Mouse (Mus musculus) megakaryocyte progenitor cell, adult 5-6 weeks (primary cell): ENCODE results near the gene Sh2b1. TPM values are rescaled to one million over a fixed set of nuclear protein-coding genes. Genes with fewer than 3 reads are reported as not detected.
"Not testable (repeated sequence)": the region's sequence is repeated elsewhere in the genome, so short reads cannot be mapped to it uniquely, and the experiment has no call there.

Experiments
- ATAC-seq: replicated peaks from 2 replicates; pipeline ENCODE4 v1.8.0; 2016; ENCODE audit warnings: mild to moderate bottlenecking, moderate TSS enrichment, inconsistent platforms; ENCODE audit not compliant: poor library complexity
- total RNA-seq, 2 experiments: library from RNA; stranded (forward) in 1 of 2; stranded (reverse) in 1 of 2; fragments of 157-497, 149-512 nt in 1 of 2; fragments of 200-1000 nt in 1 of 2; gene quantifications; 2 replicates each; pipeline versions ENCODE4 v1.2.3 to v1.2.4; 2015 to 2017

The Sh2b1 gene
- 33.4 and 36.3 TPM in 2 replicates for total RNA-seq (2015)
- total RNA-seq (2017), result 19.3 and 20.1 TPM in 2 replicates

GRCm38 (mm10) chr7:126474993-126475581 is at the start of gene Sh2b1:
Gene Sh2b1, minus strand, starts transcription at chr7:126475424.
- ATAC-seq, result peak; percentile 71

DNA sequence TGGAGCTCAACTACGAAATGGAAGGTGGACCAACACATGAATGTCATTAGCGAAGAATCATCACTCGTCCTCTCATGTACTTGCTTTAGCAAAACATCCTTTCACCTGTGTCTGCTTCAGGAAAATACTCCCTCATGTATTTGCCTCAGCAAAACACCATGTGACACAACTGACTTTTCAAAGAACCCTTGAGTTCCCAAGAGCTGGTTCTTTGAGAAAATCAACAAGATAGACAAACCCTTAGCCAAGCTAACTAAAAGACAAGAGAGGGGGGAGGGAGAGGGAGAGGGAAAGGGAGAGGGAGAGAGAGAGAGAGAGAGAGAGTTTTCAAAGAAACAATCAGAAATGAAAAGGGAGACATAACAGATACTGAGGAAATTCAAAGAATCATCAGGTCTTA is 48.1 kb upstream of the Sh2b1 start:
- ATAC-seq, result no peak

- peak; percentile 76 for ATAC-seq
Observed at GRCm38 (mm10) chr7:126519513-126519912, 44.3 kb upstream of the Sh2b1 start.

DNA sequence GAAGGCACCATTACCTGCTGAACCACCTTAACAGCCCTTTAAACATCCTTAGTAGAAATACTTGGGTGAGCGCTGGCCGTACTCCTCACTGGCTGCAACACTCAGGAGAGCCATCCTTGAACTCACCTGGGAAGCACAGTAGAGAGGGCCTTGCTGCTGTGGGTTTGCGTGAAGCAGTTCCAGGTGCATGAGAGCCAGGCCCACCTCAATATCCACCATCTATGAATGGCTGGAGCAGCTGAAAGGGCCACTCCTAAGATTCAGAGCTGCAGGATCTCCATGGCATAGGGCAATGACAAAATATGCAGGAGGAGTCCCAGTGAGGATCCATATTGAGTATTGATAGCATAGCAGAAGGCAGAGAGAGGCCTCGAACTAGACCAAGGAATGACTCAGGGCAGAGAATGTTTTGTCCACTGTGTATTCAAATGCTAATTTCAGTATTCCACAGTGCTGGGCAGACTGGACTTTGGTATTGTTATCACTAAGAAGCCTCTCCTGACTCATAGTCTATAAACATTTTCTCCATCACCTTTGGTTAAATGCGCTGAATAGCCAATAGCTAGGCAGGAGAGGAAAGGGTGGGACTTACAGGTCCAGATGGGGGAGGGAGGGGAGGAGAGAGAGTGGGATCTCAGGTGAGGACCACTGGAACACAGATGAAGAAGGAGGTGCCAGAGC is 43.2 kb upstream of the Sh2b1 start:
- ATAC-seq, result no peak

DNA sequence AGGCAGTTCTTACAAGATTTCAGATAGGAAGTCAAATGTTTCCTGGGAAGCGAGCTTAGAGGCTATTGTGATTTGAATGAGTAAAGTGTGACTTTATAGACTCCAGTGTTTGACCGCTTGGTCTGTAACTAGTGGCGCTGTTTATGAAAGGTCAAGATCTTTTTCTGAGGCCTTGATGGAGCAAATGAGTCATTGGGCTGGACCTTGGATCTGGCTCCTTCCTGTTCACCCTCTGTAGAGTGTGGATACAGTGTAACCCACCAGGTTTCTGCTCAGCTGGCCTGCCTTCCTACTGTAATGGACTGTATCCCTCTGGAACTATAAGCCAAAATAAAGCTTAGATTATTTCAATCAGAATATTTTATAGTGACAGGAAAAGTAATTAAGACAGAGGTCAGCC is 36.1 kb upstream of the Sh2b1 start:
- no peak for ATAC-seq

GRCm38 (mm10) chr7:126507126-126507778 is 32.0 kb upstream of the Sh2b1 start:
- ATAC-seq, result no peak

- no peak for ATAC-seq
Observed at GRCm38 (mm10) chr7:126504913-126505312, 29.7 kb upstream of the Sh2b1 start.

GRCm38 (mm10) chr7:126503273-126503878 is 28.2 kb upstream of the Sh2b1 start, which contains the start of gene Atxn2l:
Gene Atxn2l, minus strand, starts transcription at chr7:126503437.
- ATAC-seq, result peak; percentile 77

GRCm38 (mm10) chr7:126502751-126503150 is 27.5 kb upstream of the Sh2b1 start:
- ATAC-seq, result no peak

- peak; percentile 73 for ATAC-seq
Observed at GRCm38 (mm10) chr7:126502023-126502741, 27.0 kb upstream of the Sh2b1 start.

GRCm38 (mm10) chr7:126501684-126502022 is 26.4 kb upstream of the Sh2b1 start:
- no peak for ATAC-seq

GRCm38 (mm10) chr7:126499416-126499815 is 24.2 kb upstream of the Sh2b1 start:
- ATAC-seq, result no peak

DNA sequence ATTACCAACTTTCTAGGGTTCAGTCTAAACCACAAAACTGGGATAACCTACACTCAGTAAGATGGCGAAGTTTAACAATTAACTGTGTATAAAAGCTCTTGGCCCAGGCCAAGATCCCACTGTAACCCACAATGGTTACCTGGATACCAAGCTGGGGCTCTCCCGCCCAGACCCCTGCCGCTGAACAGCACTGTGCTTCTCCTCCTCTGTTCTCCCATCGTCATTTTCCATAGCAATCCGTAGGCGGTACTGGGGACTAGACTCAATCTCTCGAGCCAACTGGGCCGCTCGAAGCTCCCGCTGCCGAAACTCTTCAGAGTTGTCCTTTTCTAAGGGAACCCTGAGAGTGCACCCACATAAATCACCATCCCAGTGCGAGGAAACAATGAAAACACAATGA is 22.7 kb upstream of the Sh2b1 start:
- no peak for ATAC-seq

- no peak for ATAC-seq
Observed at GRCm38 (mm10) chr7:126496475-126496874, 21.3 kb upstream of the Sh2b1 start.

DNA sequence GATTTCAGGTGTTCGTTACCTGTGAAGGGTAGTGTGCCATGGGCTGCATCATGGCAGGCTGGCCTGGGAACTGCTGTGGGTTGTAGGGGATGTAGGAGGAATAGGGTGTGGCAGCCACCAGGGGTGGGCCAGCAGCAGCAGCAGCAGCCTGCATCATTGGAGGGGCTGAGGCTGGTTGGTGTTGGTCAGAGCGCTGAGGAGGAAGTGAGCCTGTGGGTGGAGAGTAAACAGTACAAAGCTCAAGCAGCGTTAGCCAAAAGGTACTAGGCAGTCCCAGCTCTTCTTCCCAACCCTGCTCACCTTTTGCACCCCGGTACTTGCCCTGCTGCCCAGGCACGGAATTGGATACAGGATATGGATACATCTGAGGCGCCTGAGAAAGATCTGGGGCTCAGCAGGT is 18.9 kb upstream of the Sh2b1 start:
- ATAC-seq, result no peak; the same call in 1 of the 2 replicates

GRCm38 (mm10) chr7:126491973-126492372 is 16.7 kb upstream of the Sh2b1 start:
- ATAC-seq, result no peak

DNA sequence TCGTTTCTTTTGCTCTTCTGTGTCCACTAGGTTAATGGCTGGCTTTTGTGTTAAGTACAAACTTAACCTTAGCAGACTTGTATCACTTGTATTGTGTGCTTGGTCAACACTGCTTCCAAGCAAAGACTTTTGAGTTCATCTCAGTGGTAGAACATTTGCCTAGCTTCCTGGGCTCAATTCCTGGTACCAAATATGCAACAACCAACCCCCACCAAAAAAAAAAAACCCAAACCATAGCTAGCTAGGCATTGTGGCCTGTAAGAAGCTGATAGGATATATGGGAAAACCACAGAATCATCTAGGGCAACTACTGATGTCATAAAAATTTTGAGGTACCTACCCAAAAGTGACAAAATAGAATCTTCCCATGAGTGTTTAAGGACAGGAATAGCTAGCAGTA is 15.8 kb upstream of the Sh2b1 start:
- no peak for ATAC-seq

DNA sequence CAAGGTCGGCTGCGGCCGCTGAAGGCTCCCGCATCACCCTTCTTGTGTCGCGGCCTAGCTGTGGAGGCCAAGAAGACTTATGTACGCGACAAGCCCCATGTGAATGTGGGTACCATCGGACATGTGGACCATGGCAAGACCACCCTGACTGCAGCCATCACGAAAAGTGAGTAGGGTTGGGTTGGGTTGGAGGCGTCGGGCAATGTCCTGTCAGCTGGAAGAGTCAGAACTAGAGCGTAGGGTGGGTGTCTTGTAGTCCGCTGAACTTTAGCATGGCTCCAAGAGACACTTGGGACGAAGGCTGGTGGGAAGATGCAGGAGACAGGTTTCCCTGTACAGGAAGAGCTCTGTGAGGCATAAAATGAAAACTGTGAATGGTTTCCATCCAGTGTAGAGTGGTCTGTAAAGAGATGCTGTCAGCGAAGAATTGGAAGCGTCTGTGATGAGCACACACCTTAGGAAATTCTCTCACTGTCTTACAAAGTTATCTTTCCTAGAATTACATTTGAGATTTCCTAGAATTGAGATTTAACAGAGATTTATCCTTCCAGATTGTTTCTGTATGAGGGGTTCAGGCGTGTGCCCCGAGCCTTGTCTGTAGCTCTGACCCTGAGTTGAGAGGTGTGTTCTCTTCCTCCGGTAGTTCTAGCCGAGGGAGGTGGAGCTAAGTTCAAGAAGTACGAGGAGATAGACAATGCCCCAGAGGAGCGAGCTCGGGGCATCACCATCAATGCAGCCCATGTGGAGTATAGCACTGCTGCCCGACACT is 12.6 kb upstream of the Sh2b1 start:
- ATAC-seq, result not testable (repeated sequence)

DNA sequence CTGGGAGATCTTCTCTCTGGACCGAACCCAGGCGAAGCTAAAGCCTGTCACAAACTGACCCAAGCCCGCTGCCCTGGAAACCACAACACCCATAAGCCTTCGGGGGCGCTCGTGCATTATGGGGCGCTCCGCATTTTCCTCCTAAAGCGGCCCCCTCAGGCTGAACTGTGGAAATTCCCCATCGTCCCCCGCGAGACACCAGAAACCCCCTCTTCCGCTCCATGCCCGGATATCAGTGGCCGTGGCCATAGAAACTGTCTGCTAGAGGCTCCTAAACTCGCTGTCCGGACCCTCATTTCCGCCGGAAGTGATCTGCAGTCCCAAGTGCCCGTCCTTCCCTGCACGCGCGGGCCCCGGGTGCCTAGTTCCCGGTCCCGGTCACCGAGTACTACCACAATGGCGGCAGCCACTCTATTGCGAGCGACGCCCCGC is 11.8 kb upstream of the Sh2b1 start, which contains the start of gene Tufm:
Gene Tufm, plus strand, starts transcription at position 310 of the 432 bp plus-strand sequence.
- ATAC-seq, result peak; percentile 83

- ATAC-seq, result peak; percentile 71
Observed at GRCm38 (mm10) chr7:126482392-126482871, 7.2 kb upstream of the Sh2b1 start.
